Mouse (Mus musculus): ENCODE data around the gene Ppp1r14b. TPM values are rescaled to one million over a fixed set of nuclear protein-coding genes. Genes with fewer than 3 reads are reported as not detected.

The Ppp1r14b gene
- polyA plus RNA-seq, 1 experiment from 2014 or later = 132 TPM

DNA sequence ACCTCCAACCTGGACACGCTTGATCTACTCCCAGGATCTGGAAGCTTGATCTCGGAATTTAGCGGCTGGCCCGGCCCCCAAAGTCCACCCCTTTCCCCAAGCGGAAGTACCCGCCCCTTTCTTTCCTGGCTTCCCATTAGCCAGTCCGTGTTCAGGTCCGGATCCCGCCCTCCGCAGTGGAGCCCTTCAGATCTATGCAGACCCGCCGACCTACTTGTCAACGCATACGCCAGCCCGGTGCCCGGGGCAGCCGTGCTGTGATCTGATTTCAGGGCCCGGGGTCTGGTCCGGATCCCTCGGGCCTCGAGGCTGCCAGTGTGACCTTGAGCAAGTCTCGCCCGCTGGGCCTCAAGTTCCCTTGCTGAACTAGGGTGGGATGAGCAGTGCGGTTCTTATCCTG is 21.2 kb downstream of the Ppp1r14b start, which contains the start of the genes Nudt22 and Trpt1:
TSS of gene Nudt22 (minus strand) at position 112 of the 400 bp plus-strand sequence.
TSS of gene Trpt1 (plus strand) at position 126 of the 400 bp plus-strand sequence.
- H3K9me3 ChIP-seq (ENCODE audit: control insufficient read depth, low read length) = no peaks in the 10 kb centered on the region
- H3K4me2 ChIP-seq (ENCODE audit: low read length) = peak within 1 kb of the TSS; percentile 96
- H3K27me3 ChIP-seq (replicated peaks; ENCODE audit: control insufficient read depth, insufficient read depth, low read length) = no peaks in the 10 kb centered on the region
- peak within 1 kb of the TSS; percentile 47; the same call in 1 of the 2 replicates for H3K27ac ChIP-seq (ENCODE audit: low read length)
- peak; percentile 70 for ATAC-seq
- peaks cover 7% of the 10 kb centered on the region; the same call in 1 of the 2 replicates for H3K36me3 ChIP-seq (ENCODE audit: control insufficient read depth, insufficient read depth)
- under 1% methylated on average over 24 of the region's 24 CpGs for WGBS
- H3K4me1 ChIP-seq (replicated peaks; ENCODE audit: control insufficient read depth, insufficient read depth, low read length) = peaks cover 37% of the 10 kb centered on the region
- peak within 1 kb of the TSS; percentile 81 for H3K9ac ChIP-seq (replicated peaks; ENCODE audit: low read depth, low read length)
- H3K4me3 ChIP-seq (replicated peaks; ENCODE audit: low read length) = peak within 1 kb of the TSS; percentile 85

GRCm38 (mm10) chr19:6997721-6998290 is 23.0 kb downstream of the Ppp1r14b start:
- no peak overlapping the region for H3K4me2 ChIP-seq (ENCODE audit: low read length)
- ATAC-seq = no peak
- H3K27ac ChIP-seq (ENCODE audit: low read length) = no peak overlapping the region
- WGBS = 84% methylated on average over 9 of the region's 9 CpGs
- H3K4me1 ChIP-seq (replicated peaks; ENCODE audit: control insufficient read depth, insufficient read depth, low read length) = peaks cover 29% of the 10 kb centered on the region
- peaks cover 7% of the 10 kb centered on the region; the same call in 1 of the 2 replicates for H3K36me3 ChIP-seq (ENCODE audit: control insufficient read depth, insufficient read depth)
- no peaks in the 10 kb centered on the region for H3K9me3 ChIP-seq (ENCODE audit: control insufficient read depth, low read length)
- no peak overlapping the region for H3K9ac ChIP-seq (replicated peaks; ENCODE audit: low read depth, low read length)
- H3K27me3 ChIP-seq (replicated peaks; ENCODE audit: control insufficient read depth, insufficient read depth, low read length) = no peaks in the 10 kb centered on the region
- H3K4me3 ChIP-seq (replicated peaks; ENCODE audit: low read length) = no peak overlapping the region

- H3K9me3 ChIP-seq (ENCODE audit: control insufficient read depth, low read length) = no peaks in the 10 kb centered on the region
- peaks cover 7% of the 10 kb centered on the region; the same call in 1 of the 2 replicates for H3K36me3 ChIP-seq (ENCODE audit: control insufficient read depth, insufficient read depth)
- ATAC-seq = no peak
- no peak overlapping the region for H3K9ac ChIP-seq (replicated peaks; ENCODE audit: low read depth, low read length)
- no peak overlapping the region for H3K4me2 ChIP-seq (ENCODE audit: low read length)
- H3K27ac ChIP-seq (ENCODE audit: low read length) = no peak overlapping the region
- H3K27me3 ChIP-seq (replicated peaks; ENCODE audit: control insufficient read depth, insufficient read depth, low read length) = no peaks in the 10 kb centered on the region
- H3K4me3 ChIP-seq (replicated peaks; ENCODE audit: low read length) = no peak overlapping the region
- WGBS = 97% methylated on average over 19 of the region's 19 CpGs
- peaks cover 23% of the 10 kb centered on the region for H3K4me1 ChIP-seq (replicated peaks; ENCODE audit: control insufficient read depth, insufficient read depth, low read length)
Observed at GRCm38 (mm10) chr19:6999360-7000063, 24.7 kb downstream of the Ppp1r14b start.

DNA sequence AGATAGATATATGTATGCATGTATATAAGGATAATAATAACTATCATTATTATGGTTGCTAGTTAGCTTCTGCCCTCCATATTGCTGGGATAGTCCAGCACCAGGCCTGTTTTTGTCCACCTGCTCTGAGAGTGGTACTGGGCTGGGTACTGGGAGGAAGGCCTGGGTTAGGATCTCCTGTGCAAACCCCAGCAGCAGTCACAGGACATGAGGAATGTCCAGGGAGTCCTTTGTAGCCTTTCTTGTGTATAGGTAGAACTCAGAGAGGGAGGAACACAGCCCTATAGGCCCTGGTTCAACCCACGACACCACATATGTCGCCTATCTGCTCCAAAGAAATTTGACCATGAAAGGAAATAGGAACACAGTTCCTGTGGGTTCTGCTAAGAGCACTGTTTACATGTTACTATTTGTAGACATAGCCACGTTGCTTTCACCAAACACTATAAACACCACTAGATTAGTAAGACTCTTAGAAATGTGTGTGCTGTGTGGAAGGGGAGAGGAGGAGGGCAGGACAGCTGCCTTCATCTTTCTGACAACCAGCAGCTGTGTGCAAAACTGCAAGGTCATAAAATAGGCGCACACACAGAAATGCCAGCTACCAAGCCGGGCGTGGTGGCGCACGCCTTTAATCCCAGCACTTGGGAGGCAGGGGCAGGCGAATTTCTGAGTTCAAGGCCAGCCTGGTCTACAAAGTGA is 32.3 kb downstream of the Ppp1r14b start:
- no peak overlapping the region for H3K27ac ChIP-seq (ENCODE audit: low read length)
- H3K27me3 ChIP-seq (replicated peaks; ENCODE audit: control insufficient read depth, insufficient read depth, low read length) = no peaks in the 10 kb centered on the region
- no peak for ATAC-seq
- H3K9me3 ChIP-seq (ENCODE audit: control insufficient read depth, low read length) = no peaks in the 10 kb centered on the region
- WGBS = 86% methylated on average over 9 of the region's 9 CpGs
- no peaks in the 10 kb centered on the region for H3K36me3 ChIP-seq (ENCODE audit: control insufficient read depth, insufficient read depth)
- H3K4me2 ChIP-seq (ENCODE audit: low read length) = no peak overlapping the region
- H3K9ac ChIP-seq (replicated peaks; ENCODE audit: low read depth, low read length) = no peak overlapping the region
- H3K4me3 ChIP-seq (replicated peaks; ENCODE audit: low read length) = no peak overlapping the region
- H3K4me1 ChIP-seq (replicated peaks; ENCODE audit: control insufficient read depth, insufficient read depth, low read length) = no peaks in the 10 kb centered on the region

DNA sequence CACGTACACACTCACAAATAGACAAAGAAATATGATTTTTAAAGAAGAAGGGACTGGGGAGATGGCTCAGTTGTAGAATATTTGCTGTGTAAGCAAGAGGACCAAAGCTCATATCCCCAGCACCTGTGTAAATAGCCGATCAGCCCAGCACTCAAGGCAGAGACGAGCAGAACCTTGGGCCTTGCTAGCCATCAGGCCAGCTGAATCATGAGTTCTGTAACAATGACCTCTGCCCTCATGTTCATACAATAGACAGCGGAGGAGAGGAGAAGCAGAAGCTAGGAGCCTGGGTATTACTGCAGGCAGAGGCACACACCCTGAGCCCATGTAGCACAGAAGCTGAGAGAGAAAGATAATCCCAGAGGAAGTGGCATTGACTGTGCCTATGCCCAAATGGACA is 37.7 kb downstream of the Ppp1r14b start:
- H3K9ac ChIP-seq (replicated peaks; ENCODE audit: low read depth, low read length) = no peak overlapping the region
- no peaks in the 10 kb centered on the region for H3K4me1 ChIP-seq (replicated peaks; ENCODE audit: control insufficient read depth, insufficient read depth, low read length)
- no peaks in the 10 kb centered on the region for H3K27me3 ChIP-seq (replicated peaks; ENCODE audit: control insufficient read depth, insufficient read depth, low read length)
- H3K36me3 ChIP-seq (ENCODE audit: control insufficient read depth, insufficient read depth) = no peaks in the 10 kb centered on the region
- ATAC-seq = no peak
- H3K4me2 ChIP-seq (ENCODE audit: low read length) = no peak overlapping the region
- 80% methylated on average over 4 of the region's 4 CpGs for WGBS
- H3K9me3 ChIP-seq (ENCODE audit: control insufficient read depth, low read length) = no peaks in the 10 kb centered on the region
- no peak overlapping the region for H3K27ac ChIP-seq (ENCODE audit: low read length)
- no peak overlapping the region for H3K4me3 ChIP-seq (replicated peaks; ENCODE audit: low read length)

DNA sequence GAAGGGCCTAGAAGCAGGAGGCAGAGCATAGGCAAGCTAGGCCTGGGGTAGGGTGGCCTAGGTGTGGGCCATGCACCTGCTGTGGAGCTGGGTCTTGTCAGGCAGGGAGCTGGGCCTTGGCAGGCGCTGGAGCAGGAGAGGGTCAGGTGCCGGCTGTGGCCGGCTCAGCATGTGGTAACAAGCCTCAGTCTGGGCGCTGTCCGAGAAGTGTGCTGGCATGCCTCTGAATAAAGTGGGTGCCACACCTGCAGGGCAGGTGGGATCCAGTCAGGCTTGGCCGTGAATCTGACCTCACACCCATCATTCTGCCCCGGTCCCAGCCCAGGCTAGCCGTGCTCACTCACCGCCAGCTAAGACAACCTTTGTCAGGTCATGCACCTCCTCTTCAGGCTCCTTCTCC is 39.2 kb downstream of the Ppp1r14b start:
- Histone ChIP-seq H3K4me3 (replicated peaks; ENCODE audit: low read length) (no peak overlapping the region), H3K4me1 (replicated peaks; ENCODE audit: control insufficient read depth, insufficient read depth, low read length) (no peaks in the 10 kb centered on the region), H3K27ac (ENCODE audit: low read length) (no peak overlapping the region), H3K4me2 (ENCODE audit: low read length) (no peak overlapping the region), H3K9ac (replicated peaks; ENCODE audit: low read depth, low read length) (no peak overlapping the region), H3K36me3 (ENCODE audit: control insufficient read depth, insufficient read depth) (peaks cover 4% of the 10 kb centered on the region; the same call in 1 of the 2 replicates), H3K27me3 (replicated peaks; ENCODE audit: control insufficient read depth, insufficient read depth, low read length) (no peaks in the 10 kb centered on the region), H3K9me3 (ENCODE audit: control insufficient read depth, low read length) (no peaks in the 10 kb centered on the region)
- no peak for ATAC-seq
- WGBS = 86% methylated on average over 9 of the region's 9 CpGs

DNA sequence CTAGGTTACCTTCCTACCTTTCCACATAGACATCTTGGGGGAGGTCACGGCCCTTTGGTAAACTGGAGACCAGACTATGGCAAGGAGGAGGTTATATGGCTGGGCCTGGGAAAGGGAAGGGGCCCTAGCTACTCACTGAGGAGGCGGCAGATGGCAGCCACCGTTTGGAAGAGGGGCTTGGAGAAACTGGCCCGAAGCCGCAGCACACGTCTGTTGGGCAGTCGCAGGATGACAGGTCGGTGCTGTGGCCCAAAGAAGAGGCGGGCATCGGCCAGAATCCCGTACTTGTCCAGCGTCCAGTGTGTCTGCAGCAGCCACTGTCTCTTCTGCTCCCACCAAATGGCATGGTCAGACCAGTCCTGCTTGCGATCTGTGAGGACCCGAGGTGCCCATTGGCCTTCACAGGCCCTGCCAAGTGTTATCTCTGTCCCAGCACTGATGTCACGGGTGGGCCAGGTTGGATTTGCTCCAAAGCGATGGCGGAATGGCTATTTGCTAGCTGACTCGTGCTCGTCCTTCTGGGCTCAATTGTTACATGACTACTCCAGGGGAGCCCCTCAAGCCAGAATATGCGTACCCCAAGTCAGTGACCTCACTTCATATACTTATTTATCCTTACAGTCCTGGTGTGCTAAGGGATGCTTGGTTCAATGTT is 39.8 kb downstream of the Ppp1r14b start:
- Histone ChIP-seq H3K4me2 (ENCODE audit: low read length) (no peak overlapping the region), H3K27me3 (replicated peaks; ENCODE audit: control insufficient read depth, insufficient read depth, low read length) (no peaks in the 10 kb centered on the region), H3K9ac (replicated peaks; ENCODE audit: low read depth, low read length) (no peak overlapping the region), H3K4me1 (replicated peaks; ENCODE audit: control insufficient read depth, insufficient read depth, low read length) (no peaks in the 10 kb centered on the region), H3K9me3 (ENCODE audit: control insufficient read depth, low read length) (no peaks in the 10 kb centered on the region), H3K4me3 (replicated peaks; ENCODE audit: low read length) (no peak overlapping the region), H3K27ac (ENCODE audit: low read length) (no peak overlapping the region), H3K36me3 (ENCODE audit: control insufficient read depth, insufficient read depth) (peaks cover 4% of the 10 kb centered on the region)
- ATAC-seq = no peak
- 91% methylated on average over 20 of the region's 20 CpGs for WGBS

DNA sequence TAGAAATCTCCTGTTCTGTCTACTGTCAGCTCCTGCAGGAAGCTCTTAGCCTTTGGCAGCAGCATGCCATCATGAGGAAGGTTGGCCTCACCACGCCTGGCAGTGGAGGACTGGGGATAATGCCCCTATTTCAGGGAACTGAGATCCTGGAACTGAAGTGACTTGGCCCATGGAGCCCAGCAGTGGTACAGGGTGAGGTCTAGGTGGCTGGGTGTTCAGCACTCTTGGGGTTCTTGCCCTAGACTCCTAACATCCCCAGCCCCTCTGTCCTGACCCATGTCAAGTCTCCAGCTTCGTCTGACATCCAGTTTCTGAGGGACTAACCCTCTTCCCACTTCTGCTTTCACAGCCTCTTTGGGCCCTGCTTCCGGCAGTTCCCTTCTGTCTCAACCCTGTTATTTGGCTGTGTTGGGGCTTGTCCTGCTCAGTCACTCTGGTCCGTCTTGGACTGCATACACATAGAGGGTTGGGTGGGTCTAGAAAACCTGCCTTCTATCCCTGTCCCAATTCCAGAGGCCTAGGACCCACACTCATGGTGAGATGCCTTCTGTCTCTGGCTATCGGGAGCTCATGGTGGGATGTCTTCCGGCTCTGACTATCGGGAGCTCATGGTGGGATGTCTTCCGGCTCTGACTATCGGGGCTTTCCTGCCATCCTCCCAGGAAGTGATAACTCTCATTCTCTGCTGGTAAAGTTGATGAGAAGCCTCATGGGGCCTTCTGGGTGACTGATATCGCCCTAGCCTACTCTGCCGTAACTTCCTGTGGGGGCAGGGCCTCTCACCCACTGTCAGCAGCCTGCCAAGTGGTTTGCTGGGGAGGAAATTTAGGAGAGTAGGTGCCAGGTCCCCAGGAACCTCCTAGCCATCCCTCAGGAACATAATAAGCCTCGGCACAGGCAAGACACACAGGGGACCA is 43.0 kb downstream of the Ppp1r14b start:
- Histone ChIP-seq H3K27me3 (replicated peaks; ENCODE audit: control insufficient read depth, insufficient read depth, low read length) (no peaks in the 10 kb centered on the region), H3K4me3 (replicated peaks; ENCODE audit: low read length) (no peak overlapping the region), H3K27ac (ENCODE audit: low read length) (no peak overlapping the region), H3K9me3 (ENCODE audit: control insufficient read depth, low read length) (no peaks in the 10 kb centered on the region), H3K9ac (replicated peaks; ENCODE audit: low read depth, low read length) (no peak overlapping the region), H3K4me2 (ENCODE audit: low read length) (no peak overlapping the region), H3K4me1 (replicated peaks; ENCODE audit: control insufficient read depth, insufficient read depth, low read length) (no peaks in the 10 kb centered on the region), H3K36me3 (ENCODE audit: control insufficient read depth, insufficient read depth) (peaks cover 23% of the 10 kb centered on the region)
- 84% methylated on average over 12 of the region's 12 CpGs for WGBS
- ATAC-seq = no peak

All from forebrain, embryonic 16.5 days (tissue).